Mouse (Mus musculus): ENCODE data around the gene Relb. TPM values are rescaled to one million over a fixed set of nuclear protein-coding genes. Genes with fewer than 3 reads are reported as not detected.

The Relb gene
- polyA plus RNA-seq, 1 experiment: 75.6 TPM

DNA sequence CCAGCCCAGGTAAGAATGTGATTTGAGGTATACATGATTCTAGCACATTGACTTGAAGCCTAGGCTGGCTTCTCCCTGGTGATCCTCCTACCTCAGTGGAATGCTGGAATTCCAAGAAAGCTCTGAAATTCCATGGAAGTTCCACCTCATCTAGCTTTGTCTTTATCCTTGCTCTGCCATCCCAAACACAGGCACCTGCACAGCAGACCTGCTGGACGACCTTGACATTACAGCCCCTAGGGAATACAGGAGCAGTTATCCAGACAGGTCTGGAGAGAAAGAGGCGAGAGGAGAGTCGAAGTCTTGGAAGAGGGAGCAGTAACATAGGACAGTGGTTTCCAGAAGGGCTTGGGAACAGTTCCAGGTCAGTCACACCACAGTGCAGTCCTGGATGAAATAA, 59.6 kb downstream of the Relb start:
- Histone ChIP-seq H3K27me3 (ENCODE audit: control insufficient read depth, insufficient read depth, low read length) (no peaks in the 10 kb centered on the region), H3K36me3 (ENCODE audit: control insufficient read depth, insufficient read depth, low read length) (no peaks in the 10 kb centered on the region), H3K27ac (ENCODE audit: control insufficient read depth, insufficient read depth, low read length) (no peak overlapping the region), H3K4me3 (ENCODE audit: control insufficient read depth, insufficient read depth, low read length) (no peak overlapping the region), H3K4me1 (replicated peaks; ENCODE audit: control insufficient read depth, insufficient read depth, low read length) (peaks cover 5% of the 10 kb centered on the region)
- no peak for DNase-seq
- WGBS: 92% methylated on average over 3 of the region's 3 CpGs
- TF ChIP-seq CTCF (IDR thresholded peaks at IDR 0.05; ENCODE audit: borderline replicate concordance, control insufficient read depth, extremely low read depth, insufficient read depth, low read length, poor library complexity) (no peak), POLR2A (IDR thresholded peaks at IDR 0.05; ENCODE audit: control insufficient read depth, extremely low read depth, insufficient read depth, low read length, poor library complexity) (no peak)

- no peak overlapping the region for H3K4me3 ChIP-seq (ENCODE audit: control insufficient read depth, insufficient read depth, low read length)
- no peak for DNase-seq
- H3K27me3 ChIP-seq (ENCODE audit: control insufficient read depth, insufficient read depth, low read length): no peaks in the 10 kb centered on the region
- H3K27ac ChIP-seq (ENCODE audit: control insufficient read depth, insufficient read depth, low read length): no peak overlapping the region
- peaks cover 6% of the 10 kb centered on the region for H3K4me1 ChIP-seq (replicated peaks; ENCODE audit: control insufficient read depth, insufficient read depth, low read length)
- TF ChIP-seq POLR2A (IDR thresholded peaks at IDR 0.05; ENCODE audit: control insufficient read depth, extremely low read depth, insufficient read depth, low read length, poor library complexity) (no peak), CTCF (IDR thresholded peaks at IDR 0.05; ENCODE audit: borderline replicate concordance, control insufficient read depth, extremely low read depth, insufficient read depth, low read length, poor library complexity) (no peak)
- H3K36me3 ChIP-seq (ENCODE audit: control insufficient read depth, insufficient read depth, low read length): no peaks in the 10 kb centered on the region
- 99% methylated on average over 8 of the region's 8 CpGs for WGBS
Measured at GRCm38 (mm10) chr7:19567426-19567825, 61.8 kb downstream of the Relb start.

DNA sequence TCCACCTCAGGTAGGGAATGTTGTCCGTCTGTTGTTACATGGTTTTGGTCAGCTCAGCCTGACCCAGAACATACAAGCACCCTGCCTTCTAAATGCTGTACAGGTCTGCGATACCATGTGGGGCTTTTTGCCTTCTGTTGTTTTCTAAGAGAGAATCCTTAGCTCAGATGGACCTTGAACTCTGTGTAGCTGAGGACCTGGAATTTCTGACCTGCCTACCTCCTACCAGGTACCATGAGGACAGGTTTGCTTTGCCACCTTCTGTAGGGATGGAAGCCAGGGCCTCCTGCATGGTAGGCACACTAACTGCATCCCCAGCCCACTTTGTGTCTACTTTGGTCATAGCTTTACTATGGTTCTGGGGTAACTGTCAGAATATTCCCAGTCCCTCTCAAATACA, 63.4 kb downstream of the Relb start:
- no peaks in the 10 kb centered on the region for H3K27me3 ChIP-seq (ENCODE audit: control insufficient read depth, insufficient read depth, low read length)
- 98% methylated on average over 2 of the region's 2 CpGs for WGBS
- H3K4me3 ChIP-seq (ENCODE audit: control insufficient read depth, insufficient read depth, low read length): no peak overlapping the region
- H3K27ac ChIP-seq (ENCODE audit: control insufficient read depth, insufficient read depth, low read length): no peak overlapping the region
- no peaks in the 10 kb centered on the region for H3K36me3 ChIP-seq (ENCODE audit: control insufficient read depth, insufficient read depth, low read length)
- no peak for DNase-seq
- no peak for TF ChIP-seq POLR2A (IDR thresholded peaks at IDR 0.05; ENCODE audit: control insufficient read depth, extremely low read depth, insufficient read depth, low read length, poor library complexity)
- TF ChIP-seq CTCF (IDR thresholded peaks at IDR 0.05; ENCODE audit: borderline replicate concordance, control insufficient read depth, extremely low read depth, insufficient read depth, low read length, poor library complexity): no peak
- peaks cover 12% of the 10 kb centered on the region for H3K4me1 ChIP-seq (replicated peaks; ENCODE audit: control insufficient read depth, insufficient read depth, low read length)

DNA sequence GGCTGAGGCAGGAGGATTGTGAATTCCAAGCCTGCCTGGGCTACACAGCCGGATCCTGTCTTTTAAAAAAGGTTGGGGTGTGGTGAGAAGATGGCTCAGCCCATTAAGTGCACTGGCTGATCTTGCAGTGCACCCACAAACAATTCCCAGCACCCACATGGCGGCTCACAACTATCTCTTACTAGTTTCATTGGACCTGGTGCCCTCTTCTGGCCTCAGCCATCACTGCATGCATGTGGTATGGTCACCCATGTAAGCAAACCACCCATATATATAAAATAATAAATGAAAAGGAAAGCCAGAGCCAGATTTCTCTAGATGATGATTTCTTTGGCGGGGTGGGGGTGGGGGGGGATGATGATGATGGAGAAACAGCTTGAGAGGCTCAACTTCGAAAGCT, 64.8 kb downstream of the Relb start:
- H3K27ac ChIP-seq (ENCODE audit: control insufficient read depth, insufficient read depth, low read length): no peak overlapping the region
- WGBS: 95% methylated on average over 4 of the region's 4 CpGs
- DNase-seq: no peak

DNA sequence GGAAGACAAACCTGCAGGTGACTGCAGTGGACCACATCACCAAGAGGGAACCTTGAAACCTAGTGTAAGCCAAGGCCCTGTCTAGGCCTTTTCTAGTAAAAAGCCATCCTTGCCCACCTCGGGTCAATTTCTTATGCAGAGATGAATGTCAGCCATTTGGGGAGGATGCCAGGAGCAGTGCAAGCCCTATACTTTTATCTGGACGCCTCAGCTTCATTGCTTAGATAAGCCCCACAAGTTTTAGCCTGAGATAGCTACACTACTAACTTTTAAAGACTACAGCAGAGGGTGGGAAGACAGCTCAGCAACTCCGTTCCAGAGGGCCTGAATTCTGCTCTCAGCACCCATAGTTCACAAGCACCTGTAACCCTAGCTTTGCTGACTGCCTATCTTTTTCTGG, 65.4 kb downstream of the Relb start:
- Histone ChIP-seq H3K27ac (ENCODE audit: control insufficient read depth, insufficient read depth, low read length) (no peak overlapping the region), H3K4me3 (ENCODE audit: control insufficient read depth, insufficient read depth, low read length) (no peak overlapping the region), H3K27me3 (ENCODE audit: control insufficient read depth, insufficient read depth, low read length) (no peaks in the 10 kb centered on the region), H3K4me1 (replicated peaks; ENCODE audit: control insufficient read depth, insufficient read depth, low read length) (peaks cover 25% of the 10 kb centered on the region), H3K36me3 (ENCODE audit: control insufficient read depth, insufficient read depth, low read length) (no peaks in the 10 kb centered on the region)
- no peak for TF ChIP-seq POLR2A (IDR thresholded peaks at IDR 0.05; ENCODE audit: control insufficient read depth, extremely low read depth, insufficient read depth, low read length, poor library complexity)
- TF ChIP-seq CTCF (IDR thresholded peaks at IDR 0.05; ENCODE audit: borderline replicate concordance, control insufficient read depth, extremely low read depth, insufficient read depth, low read length, poor library complexity): no peak
- DNase-seq: no peak
- 95% methylated on average over 3 of the region's 3 CpGs for WGBS

More for the DNA sequence above, 64.8 kb downstream of the Relb start:
- peaks cover 21% of the 10 kb centered on the region for H3K4me1 ChIP-seq (replicated peaks; ENCODE audit: control insufficient read depth, insufficient read depth, low read length)
- no peaks in the 10 kb centered on the region for H3K27me3 ChIP-seq (ENCODE audit: control insufficient read depth, insufficient read depth, low read length)
- no peaks in the 10 kb centered on the region for H3K36me3 ChIP-seq (ENCODE audit: control insufficient read depth, insufficient read depth, low read length)
- TF ChIP-seq POLR2A (IDR thresholded peaks at IDR 0.05; ENCODE audit: control insufficient read depth, extremely low read depth, insufficient read depth, low read length, poor library complexity) (no peak), CTCF (IDR thresholded peaks at IDR 0.05; ENCODE audit: borderline replicate concordance, control insufficient read depth, extremely low read depth, insufficient read depth, low read length, poor library complexity) (no peak)
- no peak overlapping the region for H3K4me3 ChIP-seq (ENCODE audit: control insufficient read depth, insufficient read depth, low read length)

- peak; percentile 19 for DNase-seq
- peak within 1 kb of the TSS; percentile 67; the same call in 1 of the 2 replicates for H3K27ac ChIP-seq (ENCODE audit: control insufficient read depth, insufficient read depth, low read length)
- TF ChIP-seq CTCF (IDR thresholded peaks at IDR 0.05; ENCODE audit: borderline replicate concordance, control insufficient read depth, extremely low read depth, insufficient read depth, low read length, poor library complexity): no peak
- H3K27me3 ChIP-seq (ENCODE audit: control insufficient read depth, insufficient read depth, low read length): no peaks in the 10 kb centered on the region
- 11% methylated on average over 19 of the region's 19 CpGs for WGBS
- peaks cover 27% of the 10 kb centered on the region for H3K4me1 ChIP-seq (replicated peaks; ENCODE audit: control insufficient read depth, insufficient read depth, low read length)
- H3K36me3 ChIP-seq (ENCODE audit: control insufficient read depth, insufficient read depth, low read length): no peaks in the 10 kb centered on the region
- peak within 1 kb of the TSS; percentile 96 for H3K4me3 ChIP-seq (ENCODE audit: control insufficient read depth, insufficient read depth, low read length)
Measured at GRCm38 (mm10) chr7:19562643-19563410, 66.4 kb downstream of the Relb start, which contains the start of gene Ppp1r37. Gene Ppp1r37 (minus strand): TSS chr7:19563076.

Data from thymus, adult 2 months (tissue).